In the genomic region with DNA sequence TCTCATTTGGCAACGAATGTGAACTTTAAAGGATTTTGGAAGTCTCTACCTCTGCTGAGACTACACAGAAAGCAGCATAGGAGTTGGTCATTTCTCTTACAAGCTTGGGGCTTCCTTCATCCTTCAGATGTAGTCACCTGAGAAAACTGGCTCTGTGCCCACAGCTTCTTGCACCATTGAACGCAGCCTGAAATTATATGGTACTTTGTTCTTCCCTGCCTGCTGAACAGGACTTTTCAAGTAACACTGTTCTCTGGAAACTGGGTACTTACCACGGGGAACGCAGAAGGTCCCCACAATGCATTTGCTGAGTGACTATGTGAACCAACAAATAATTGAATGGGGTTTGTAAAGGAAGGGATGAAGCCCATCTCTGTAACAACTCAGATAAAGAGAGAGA, we compare ENCODE assay signal across 8 mouse cellular contexts. TPM values are rescaled to one million over a fixed set of nuclear protein-coding genes. Genes with fewer than 3 reads are reported as not detected.
DNase-seq lines count a peak whose midpoint lies in the region; ATAC-seq and TF ChIP-seq lines count a peak whose summit lies in the region.

No protein-coding gene starts in this region.

- H3K4me1 ChIP-seq in lung, embryonic 16.5 days (replicated peaks; ENCODE audit: control insufficient read depth, insufficient read depth, low read length), result peaks cover 6% of the 10 kb centered on the region; the same call in 1 of the 2 replicates
- H3K4me1 ChIP-seq in forebrain, embryonic 15.5 days, result 0 out of 2 replicates have a peak, but pooled peaks cover 6% of the 10 kb centered on the region
- no peaks in the 10 kb centered on the region for H3K4me1 ChIP-seq in limb, embryonic 12.5 days (replicated peaks)
- no peaks in the 10 kb centered on the region for H3K4me1 ChIP-seq in stomach, embryonic 14.5 days (ENCODE audit: control insufficient read depth, insufficient read depth, low read length)

- no peak overlapping the region for H3K27ac ChIP-seq in lung, embryonic 16.5 days (ENCODE audit: low read length)
- H3K27ac ChIP-seq in forebrain, embryonic 15.5 days (replicated peaks), result no peak overlapping the region
- no peak overlapping the region for H3K27ac ChIP-seq in limb, embryonic 12.5 days
- no peak overlapping the region for H3K27ac ChIP-seq in stomach, embryonic 14.5 days (ENCODE audit: low read length)
- no peak overlapping the region for H3K27ac ChIP-seq in layer of hippocampus, adult 2 months

- H3K36me3 ChIP-seq in lung, embryonic 16.5 days (ENCODE audit: control insufficient read depth, insufficient read depth, low read length), result no peaks in the 10 kb centered on the region
- H3K36me3 ChIP-seq in forebrain, embryonic 15.5 days, result no peaks in the 10 kb centered on the region
- H3K36me3 ChIP-seq in limb, embryonic 12.5 days, result no peaks in the 10 kb centered on the region
- no peaks in the 10 kb centered on the region for H3K36me3 ChIP-seq in stomach, embryonic 14.5 days (ENCODE audit: control insufficient read depth, insufficient read depth, low read length)

- no peak for TF ChIP-seq CTCF in layer of hippocampus, adult 2 months (conservative IDR thresholded peaks at IDR 0.05)

- H3K9ac ChIP-seq in lung, embryonic 16.5 days (ENCODE audit: low read length), result peak overlapping the region; percentile 48
- no peak overlapping the region for H3K9ac ChIP-seq in forebrain, embryonic 15.5 days (replicated peaks)
- H3K9ac ChIP-seq in limb, embryonic 12.5 days (replicated peaks), result peak overlapping the region; percentile 40; the same call in 1 of the 2 replicates
- H3K9ac ChIP-seq in stomach, embryonic 14.5 days (replicated peaks; ENCODE audit: low read depth, low read length), result no peak overlapping the region

- H3K4me3 ChIP-seq in lung, embryonic 16.5 days (ENCODE audit: low read length), result no peak overlapping the region; the same call in 1 of the 2 replicates
- H3K4me3 ChIP-seq in forebrain, embryonic 15.5 days, result no peak overlapping the region; the same call in 1 of the 2 replicates
- peak overlapping the region; percentile 39 for H3K4me3 ChIP-seq in limb, embryonic 12.5 days (replicated peaks)
- H3K4me3 ChIP-seq in stomach, embryonic 14.5 days (ENCODE audit: low read depth, low read length), result peak overlapping the region; percentile 33
- no peak overlapping the region for H3K4me3 ChIP-seq in layer of hippocampus, adult 2 months

- H3K9me3 ChIP-seq in lung, embryonic 16.5 days (ENCODE audit: control insufficient read depth, low read length), result no peaks in the 10 kb centered on the region
- H3K9me3 ChIP-seq in forebrain, embryonic 15.5 days, result no peaks in the 10 kb centered on the region
- no peaks in the 10 kb centered on the region for H3K9me3 ChIP-seq in limb, embryonic 12.5 days
- no peaks in the 10 kb centered on the region for H3K9me3 ChIP-seq in stomach, embryonic 14.5 days (ENCODE audit: control insufficient read depth, low read depth, low read length)

- no peaks in the 10 kb centered on the region for H3K27me3 ChIP-seq in lung, embryonic 16.5 days (ENCODE audit: control insufficient read depth, insufficient read depth, low read depth, low read length)
- no peaks in the 10 kb centered on the region for H3K27me3 ChIP-seq in forebrain, embryonic 15.5 days
- no peaks in the 10 kb centered on the region for H3K27me3 ChIP-seq in limb, embryonic 12.5 days
- no peaks in the 10 kb centered on the region for H3K27me3 ChIP-seq in stomach, embryonic 14.5 days (ENCODE audit: control insufficient read depth, insufficient read depth, low read length)

- DNase-seq in lung, postnatal 36 days, result no peak
- no peak for DNase-seq in layer of hippocampus, adult 2 months (ENCODE audit: low spot score in 2 of 2)
- DNase-seq in left cerebral cortex, adult 18-20 months (ENCODE audit: low spot score in 2 of 2), result no peak

- WGBS in lung, embryonic 16.5 days, result 68% methylated on average over 4 of the region's 4 CpGs
- 72% methylated on average over 4 of the region's 4 CpGs for WGBS in forebrain, embryonic 15.5 days
- 82% methylated on average over 4 of the region's 4 CpGs for WGBS in limb, embryonic 12.5 days
- 75% methylated on average over 4 of the region's 4 CpGs for WGBS in stomach, embryonic 14.5 days

- ATAC-seq in lung, embryonic 16.5 days (ENCODE audit: low read depth), result no peak
- no peak for ATAC-seq in forebrain, embryonic 15.5 days (replicated peaks)
- no peak for ATAC-seq in limb, embryonic 12.5 days (ENCODE audit: insufficient number of reproducible peaks, insufficient read depth, low FRiP score, low TSS enrichment, low read depth)
- no peak for ATAC-seq in stomach, embryonic 14.5 days (ENCODE audit: insufficient number of reproducible peaks, insufficient read depth, low FRiP score, low read depth)
- no peak for ATAC-seq in erythroid progenitor cell, adult 5-6 weeks (replicated peaks; ENCODE audit: low FRiP score, poor library complexity, severe bottlenecking)

- peak overlapping the region; percentile 61 for H3K4me2 ChIP-seq in lung, embryonic 16.5 days (ENCODE audit: low read depth, low read length)
- H3K4me2 ChIP-seq in forebrain, embryonic 15.5 days (replicated peaks), result peak overlapping the region; percentile 43; the same call in 1 of the 2 replicates
- peak overlapping the region; percentile 66 for H3K4me2 ChIP-seq in limb, embryonic 12.5 days
- H3K4me2 ChIP-seq in stomach, embryonic 14.5 days (replicated peaks; ENCODE audit: low read depth, low read length), result peak overlapping the region; percentile 69

RNA-seq across cellular contexts. Expression of a gene that starts 0.5 kb away (rescaled TPM):
- polyA plus RNA-seq in lung, embryonic 16.5 days (2015; fragmentation: Nextera tagmentation; extraction: Ambion mirVana), result 2.5 and 2.7 TPM in 2 replicates
- 3.2 and 3.9 TPM in 2 replicates for polyA plus RNA-seq in forebrain, embryonic 15.5 days (2015; fragmentation: Nextera tagmentation; extraction: Ambion mirVana)
- 7.7 and 9.1 TPM in 2 replicates for polyA plus RNA-seq in limb, embryonic 12.5 days (2016; fragmentation: Nextera tagmentation; extraction: Ambion mirVana)
- 7.0 and 10.2 TPM in 2 replicates for polyA plus RNA-seq in stomach, embryonic 14.5 days (2014; fragmentation: Nextera tagmentation; extraction: Ambion mirVana)
- total RNA-seq in layer of hippocampus, adult 2 months (2021), result 1 to 10 TPM; 4.6 to 5.8 TPM
- 1 to 10 TPM; 4.9 to 5.1 TPM for total RNA-seq in left cerebral cortex, adult 18-20 months (2021)
- 0.36 TPM in 1 of 2 replicates, not detected in the other for total RNA-seq in erythroid progenitor cell, adult 5-6 weeks (2015; ENCODE audit: low replicate concordance)
- total RNA-seq in erythroid progenitor cell, adult 5-6 weeks (2017; ENCODE audit: low replicate concordance), result under 0.01 TPM in 1 of 2 replicates, not detected in the other

RNA-seq across cellular contexts. Expression of a gene that starts 13.2 kb away (rescaled TPM):
- polyA plus RNA-seq in lung, embryonic 16.5 days (2015; fragmentation: Nextera tagmentation; extraction: Ambion mirVana), result 32.8 and 34.9 TPM in 2 replicates
- polyA plus RNA-seq in forebrain, embryonic 15.5 days (2015; fragmentation: Nextera tagmentation; extraction: Ambion mirVana), result 61.3 and 66.1 TPM in 2 replicates
- polyA plus RNA-seq in limb, embryonic 12.5 days (2016; fragmentation: Nextera tagmentation; extraction: Ambion mirVana), result 38.9 and 41.0 TPM in 2 replicates
- 42.1 and 45.1 TPM in 2 replicates for polyA plus RNA-seq in stomach, embryonic 14.5 days (2014; fragmentation: Nextera tagmentation; extraction: Ambion mirVana)
- total RNA-seq in layer of hippocampus, adult 2 months (2021), result 10 to 100 TPM; 35.6 to 39.4 TPM
- total RNA-seq in left cerebral cortex, adult 18-20 months (2021), result 10 to 100 TPM; 37.5 to 40.8 TPM
- total RNA-seq in erythroid progenitor cell, adult 5-6 weeks (2015; ENCODE audit: low replicate concordance), result 18.0 and 29.9 TPM in 2 replicates
- 19.0 and 23.8 TPM in 2 replicates for total RNA-seq in erythroid progenitor cell, adult 5-6 weeks (2017; ENCODE audit: low replicate concordance)

Comparison
In these comparisons a context has a peak if more than half of its experiments do, and no peak if none do; other contexts are left out.
1. H3K4me3 ChIP-seq: peak in limb, embryonic 12.5 days (single experiment) and stomach, embryonic 14.5 days (single experiment); none in lung, embryonic 16.5 days (single experiment), forebrain, embryonic 15.5 days (single experiment) and layer of hippocampus, adult 2 months (single experiment).
2. H3K9ac ChIP-seq: peak in lung, embryonic 16.5 days (single experiment) and limb, embryonic 12.5 days (single experiment); none in forebrain, embryonic 15.5 days (single experiment) and stomach, embryonic 14.5 days (single experiment).
3. Peak in every context shown above with its lines, with median percentiles within 50 percentile points of each other: H3K4me2 ChIP-seq.